Comparison of ENCODE assay signal across 8 mouse cellular contexts in genomic region chr10:81183805-81184204, GRCm38 (mm10). TPM values are rescaled to one million over a fixed set of nuclear protein-coding genes. Genes with fewer than 3 reads are reported as not detected.
DNase-seq lines count a peak whose midpoint lies in the region; ATAC-seq and TF ChIP-seq lines count a peak whose summit lies in the region.

TSS of gene 4930442H23Rik (minus strand) at chr10:81183849.

- H3K27me3 ChIP-seq in kidney, postnatal 0 days (ENCODE audit: insufficient read depth, low read length), result no peaks in the 10 kb centered on the region
- H3K27me3 ChIP-seq in embryonic facial prominence, embryonic 12.5 days, result no peaks in the 10 kb centered on the region
- no peaks in the 10 kb centered on the region for H3K27me3 ChIP-seq in intestine, embryonic 14.5 days (replicated peaks; ENCODE audit: control insufficient read depth, insufficient read depth, low read length)
- H3K27me3 ChIP-seq in neural tube, embryonic 12.5 days (replicated peaks), result no peaks in the 10 kb centered on the region

- no peaks in the 10 kb centered on the region for H3K9me3 ChIP-seq in kidney, postnatal 0 days (replicated peaks; ENCODE audit: low read length)
- no peaks in the 10 kb centered on the region for H3K9me3 ChIP-seq in embryonic facial prominence, embryonic 12.5 days
- H3K9me3 ChIP-seq in intestine, embryonic 14.5 days (ENCODE audit: control insufficient read depth, low read length), result no peaks in the 10 kb centered on the region
- H3K9me3 ChIP-seq in neural tube, embryonic 12.5 days, result no peaks in the 10 kb centered on the region

- peak within 1 kb of the TSS; percentile 56 for H3K4me3 ChIP-seq in kidney, postnatal 0 days (replicated peaks; ENCODE audit: low read depth, low read length)
- peak within 1 kb of the TSS; percentile 64 for H3K4me3 ChIP-seq in embryonic facial prominence, embryonic 12.5 days
- peak within 1 kb of the TSS; percentile 64 for H3K4me3 ChIP-seq in intestine, embryonic 14.5 days (ENCODE audit: low read depth, low read length)
- peak within 1 kb of the TSS; percentile 57 for H3K4me3 ChIP-seq in neural tube, embryonic 12.5 days

- no peak for ATAC-seq in kidney, postnatal 0 days (replicated peaks; ENCODE audit: low FRiP score, low read depth)
- no peak for ATAC-seq in embryonic facial prominence, embryonic 12.5 days (ENCODE audit: insufficient number of reproducible peaks, insufficient read depth, low FRiP score, low TSS enrichment)
- ATAC-seq in intestine, embryonic 14.5 days (replicated peaks; ENCODE audit: low FRiP score, low TSS enrichment, low read depth), result no peak
- no peak for ATAC-seq in neural tube, embryonic 12.5 days (ENCODE audit: low FRiP score, low read depth)

- intact Hi-C loops in left cerebral cortex, postnatal 36 days (cut with DNase I), result no loop called here

- 77% methylated on average over 5 of the region's 5 CpGs for WGBS in kidney, postnatal 0 days
- 87% methylated on average over 5 of the region's 5 CpGs for WGBS in embryonic facial prominence, embryonic 12.5 days
- 84% methylated on average over 5 of the region's 5 CpGs for WGBS in intestine, embryonic 14.5 days
- 82% methylated on average over 5 of the region's 5 CpGs for WGBS in neural tube, embryonic 12.5 days

- TF ChIP-seq CTCF in kidney, postnatal 0 days (IDR thresholded peaks at IDR 0.05; ENCODE audit: low read depth), result no peak

- H3K4me2 ChIP-seq in kidney, postnatal 0 days (ENCODE audit: low read length), result peak within 1 kb of the TSS; percentile 59
- H3K4me2 ChIP-seq in embryonic facial prominence, embryonic 12.5 days (replicated peaks), result peak within 1 kb of the TSS; percentile 59
- H3K4me2 ChIP-seq in intestine, embryonic 14.5 days (ENCODE audit: low read length), result peak within 1 kb of the TSS; percentile 65
- H3K4me2 ChIP-seq in neural tube, embryonic 12.5 days (replicated peaks), result peak within 1 kb of the TSS; percentile 69

- H3K4me1 ChIP-seq in kidney, postnatal 0 days (replicated peaks; ENCODE audit: insufficient read depth, low read length), result peaks cover 4% of the 10 kb centered on the region; the same call in 1 of the 2 replicates
- H3K4me1 ChIP-seq in embryonic facial prominence, embryonic 12.5 days, result peaks cover 26% of the 10 kb centered on the region
- peaks cover 17% of the 10 kb centered on the region for H3K4me1 ChIP-seq in intestine, embryonic 14.5 days (replicated peaks; ENCODE audit: control insufficient read depth, insufficient read depth, low read length)
- H3K4me1 ChIP-seq in neural tube, embryonic 12.5 days, result peaks cover 21% of the 10 kb centered on the region

- peaks cover 45% of the 10 kb centered on the region for H3K36me3 ChIP-seq in kidney, postnatal 0 days (ENCODE audit: insufficient read depth, low read length)
- H3K36me3 ChIP-seq in embryonic facial prominence, embryonic 12.5 days, result peaks cover 68% of the 10 kb centered on the region
- peaks cover 68% of the 10 kb centered on the region for H3K36me3 ChIP-seq in intestine, embryonic 14.5 days (ENCODE audit: control insufficient read depth, insufficient read depth, low read length)
- peaks cover 74% of the 10 kb centered on the region for H3K36me3 ChIP-seq in neural tube, embryonic 12.5 days

- peak within 1 kb of the TSS; percentile 77 for H3K27ac ChIP-seq in kidney, postnatal 0 days
- peak within 1 kb of the TSS; percentile 73 for H3K27ac ChIP-seq in embryonic facial prominence, embryonic 12.5 days
- peak within 1 kb of the TSS; percentile 90 for H3K27ac ChIP-seq in intestine, embryonic 14.5 days (ENCODE audit: low read depth)
- H3K27ac ChIP-seq in neural tube, embryonic 12.5 days, result 0 out of 2 replicates have a peak within 1 kb of the TSS, but pooled peaks have one; percentile 28

- DNase-seq in kidney, postnatal 0 days (ENCODE audit: low spot score), result no peak
- DNase-seq in kidney, postnatal 25 days, result no peak
- no peak for DNase-seq in intestine, embryonic 14.5 days (ENCODE audit: low spot score)
- DNase-seq in left cerebral cortex, postnatal 36 days (ENCODE audit: low spot score in 2 of 2), result no peak
- no peak for DNase-seq in right cerebral cortex, adult 2 months (ENCODE audit: low spot score in 2 of 2)
- DNase-seq in right cerebral cortex, postnatal 10 days (ENCODE audit: low spot score in 2 of 2), result no peak

- peak within 1 kb of the TSS; percentile 73 for H3K9ac ChIP-seq in kidney, postnatal 0 days (ENCODE audit: low read depth, low read length)
- H3K9ac ChIP-seq in embryonic facial prominence, embryonic 12.5 days, result peak within 1 kb of the TSS; percentile 72
- H3K9ac ChIP-seq in intestine, embryonic 14.5 days (ENCODE audit: low read length), result peak within 1 kb of the TSS; percentile 72
- H3K9ac ChIP-seq in neural tube, embryonic 12.5 days, result peak within 1 kb of the TSS; percentile 66

RNA-seq across cellular contexts. Expression of gene 4930442H23Rik, which starts in this region (rescaled TPM):
- polyA plus RNA-seq in kidney, postnatal 0 days (2015; fragmentation: Nextera tagmentation; extraction: Ambion mirVana), result not detected in 2 replicates
- polyA plus RNA-seq in embryonic facial prominence, embryonic 12.5 days (2016; fragmentation: Nextera tagmentation; extraction: Ambion mirVana), result not detected in 2 replicates
- not detected in 2 replicates for polyA plus RNA-seq in intestine, embryonic 14.5 days (2014; fragmentation: Nextera tagmentation; extraction: Ambion mirVana)
- not detected in 2 replicates for polyA plus RNA-seq in neural tube, embryonic 12.5 days (2016; fragmentation: Nextera tagmentation; extraction: Ambion mirVana)
- total RNA-seq in left cerebral cortex, postnatal 36 days (2021), result not detected

Comparison
In these comparisons a context has a peak if more than half of its experiments do, and no peak if none do; other contexts are left out.
1. H3K27ac ChIP-seq: peak in every context shown above with its lines; median percentile 90 in intestine, embryonic 14.5 days; 77 in kidney, postnatal 0 days; 73 in embryonic facial prominence, embryonic 12.5 days; 28 in neural tube, embryonic 12.5 days.